Mouse (Mus musculus): ENCODE data around the gene Sntb2. TPM values are rescaled to one million over a fixed set of nuclear protein-coding genes. Genes with fewer than 3 reads are reported as not detected.
A peak's percentile ranks its signal among the peaks of the same experiment; 100 is the strongest.
"Not testable (repeated sequence)": the region's sequence is repeated elsewhere in the genome, so short reads cannot be mapped to it uniquely, and the experiment has no call there.

Gene Sntb2
- polyA plus RNA-seq, 1 experiment from 2014 or later, result 9.0 TPM

DNA sequence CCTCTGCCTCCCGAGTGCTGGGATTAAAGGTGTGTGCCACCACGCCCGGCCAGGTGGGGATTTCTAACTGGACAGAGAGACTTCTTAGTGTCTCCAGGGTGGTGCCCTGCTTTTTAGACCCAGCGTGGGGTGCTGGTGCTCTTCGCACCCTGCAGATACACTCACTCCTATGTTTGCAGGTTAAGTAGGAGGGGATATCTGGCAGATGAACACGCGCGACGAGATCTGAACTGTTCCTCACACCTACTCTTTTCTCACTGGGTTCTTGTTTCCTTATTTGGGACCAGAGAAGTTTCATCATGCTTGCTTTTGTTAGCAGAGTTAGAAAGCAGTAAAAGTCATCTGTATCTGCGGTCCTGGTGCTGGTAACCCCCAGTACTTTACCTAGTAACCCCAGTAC is 21.9 kb upstream of the Sntb2 start:
- Histone ChIP-seq H3K27me3 (no peaks in the 10 kb centered on the region), H3K4me3 (no peak overlapping the region), H3K9ac (replicated peaks) (no peak overlapping the region), H3K9me3 (no peaks in the 10 kb centered on the region), H3K36me3 (peaks cover 76% of the 10 kb centered on the region), H3K4me2 (replicated peaks) (no peak overlapping the region), H3K27ac (replicated peaks) (no peak overlapping the region), H3K4me1 (no peaks in the 10 kb centered on the region)
- 95% methylated on average over 10 of the region's 10 CpGs for WGBS
- no peak for ATAC-seq (ENCODE audit: low FRiP score, low read depth)

DNA sequence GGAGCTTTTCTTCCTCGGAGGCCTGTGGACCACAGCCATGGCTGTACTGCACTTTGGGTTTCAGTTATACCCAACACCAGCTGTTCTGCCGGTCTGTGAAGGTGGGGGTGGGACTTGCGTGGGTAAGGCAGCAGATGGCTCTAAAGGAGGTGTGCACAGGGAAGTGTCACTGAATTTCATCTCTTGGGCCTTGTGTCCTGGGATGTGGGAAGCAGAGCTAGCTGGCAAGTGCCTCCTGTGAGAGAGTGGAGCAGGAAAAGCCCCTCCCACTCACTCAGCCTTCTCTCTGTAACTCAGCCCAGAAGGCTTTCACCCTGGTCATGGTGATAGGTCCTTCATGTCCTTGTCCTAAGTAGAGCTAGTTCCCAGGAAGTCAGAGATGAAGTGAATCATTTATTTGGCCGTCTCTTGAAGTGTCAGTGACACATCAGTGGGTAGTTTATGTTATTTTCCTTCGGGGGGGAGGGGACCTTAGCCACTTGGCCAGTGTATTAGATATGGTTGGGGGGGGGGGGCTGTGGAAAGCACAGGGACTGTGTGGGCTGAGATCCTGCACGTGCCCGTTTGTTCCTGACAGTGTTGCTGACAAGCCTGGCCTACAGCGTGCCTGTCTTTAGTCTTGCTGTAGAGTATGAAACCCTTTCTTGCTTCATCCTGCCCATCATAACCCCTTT is 15.7 kb upstream of the Sntb2 start:
- H3K27ac ChIP-seq (replicated peaks), result no peak overlapping the region
- H3K9ac ChIP-seq (replicated peaks), result no peak overlapping the region
- H3K9me3 ChIP-seq, result no peaks in the 10 kb centered on the region
- H3K27me3 ChIP-seq, result no peaks in the 10 kb centered on the region
- H3K4me1 ChIP-seq, result no peaks in the 10 kb centered on the region
- no peak overlapping the region for H3K4me2 ChIP-seq (replicated peaks)
- 96% methylated on average over 8 of the region's 8 CpGs for WGBS
- ATAC-seq (ENCODE audit: low FRiP score, low read depth), result no peak
- H3K36me3 ChIP-seq, result peaks cover 73% of the 10 kb centered on the region
- no peak overlapping the region for H3K4me3 ChIP-seq

DNA sequence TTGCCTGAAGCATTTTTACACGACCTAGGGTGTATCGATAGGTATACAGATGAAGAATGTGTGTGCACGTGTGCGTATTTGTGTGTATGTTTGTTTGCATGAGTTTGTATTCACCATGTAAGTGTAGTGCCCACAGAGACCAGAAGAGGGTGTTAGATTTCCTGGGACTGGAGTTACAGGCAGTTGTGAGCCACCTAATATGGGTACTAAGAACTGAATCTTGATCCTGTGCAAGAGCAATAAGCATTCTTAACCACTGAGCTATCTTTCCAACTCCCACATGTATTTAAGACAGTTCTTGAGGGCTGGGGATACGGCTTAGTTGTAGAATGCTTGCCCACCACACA is 15.2 kb upstream of the Sntb2 start:
- WGBS, result 94% methylated on average over 5 of the region's 5 CpGs
- no peak overlapping the region for H3K27ac ChIP-seq (replicated peaks)
- no peaks in the 10 kb centered on the region for H3K27me3 ChIP-seq
- H3K4me1 ChIP-seq, result no peaks in the 10 kb centered on the region
- H3K9ac ChIP-seq (replicated peaks), result no peak overlapping the region
- no peak overlapping the region for H3K4me2 ChIP-seq (replicated peaks)
- peaks cover 68% of the 10 kb centered on the region for H3K36me3 ChIP-seq
- H3K4me3 ChIP-seq, result no peak overlapping the region
- ATAC-seq (ENCODE audit: low FRiP score, low read depth), result no peak
- H3K9me3 ChIP-seq, result no peaks in the 10 kb centered on the region

DNA sequence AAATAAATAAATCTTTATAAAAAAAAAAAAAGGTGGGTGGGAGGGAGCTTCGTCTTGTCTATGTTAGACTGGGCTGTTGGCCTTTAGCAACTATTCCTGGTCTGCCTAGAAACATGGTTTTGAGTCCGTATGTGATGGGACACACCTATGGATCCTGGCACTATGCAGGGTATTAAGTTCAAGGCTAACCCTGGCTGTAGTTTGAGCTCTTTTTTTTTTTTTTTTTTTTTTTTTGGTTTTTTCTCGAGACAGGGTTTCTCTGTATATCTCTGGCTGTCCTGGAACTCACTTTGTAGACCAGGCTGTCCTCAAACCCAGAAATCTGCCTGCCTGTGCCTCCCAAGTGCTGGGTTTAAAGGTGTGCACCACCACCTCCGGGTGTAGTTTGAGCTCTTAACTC is 11.5 kb upstream of the Sntb2 start:
- Histone ChIP-seq H3K9me3 (no peaks in the 10 kb centered on the region), H3K36me3 (peaks cover 31% of the 10 kb centered on the region), H3K27ac (replicated peaks) (no peak overlapping the region), H3K4me2 (replicated peaks) (no peak overlapping the region), H3K4me1 (no peaks in the 10 kb centered on the region), H3K27me3 (no peaks in the 10 kb centered on the region), H3K9ac (replicated peaks) (no peak overlapping the region), H3K4me3 (no peak overlapping the region)
- ATAC-seq (ENCODE audit: low FRiP score, low read depth), result no peak
- WGBS, result 88% methylated on average over 4 of the region's 4 CpGs

DNA sequence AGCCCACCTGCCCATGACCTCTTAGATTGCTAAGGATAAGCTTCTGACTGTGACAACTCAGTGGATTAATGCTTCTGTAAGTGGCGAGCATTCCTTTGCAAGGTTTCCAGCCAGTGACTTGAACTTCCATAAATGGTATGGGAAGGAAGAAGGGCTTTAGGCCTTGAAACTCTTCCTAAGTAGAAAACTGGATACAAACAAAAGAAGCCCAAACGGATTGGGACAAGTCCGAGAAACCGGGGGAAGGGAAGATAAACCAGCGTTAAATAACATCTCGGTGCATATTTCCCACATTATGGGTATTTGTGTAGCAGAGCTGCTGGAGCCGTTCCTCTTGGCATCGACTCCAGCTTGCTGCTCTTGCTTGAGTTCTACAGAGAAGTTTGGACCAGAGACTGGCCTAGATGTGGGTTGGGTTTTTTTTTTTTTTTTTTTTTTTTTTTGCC is 10.6 kb upstream of the Sntb2 start:
- Histone ChIP-seq H3K9ac (replicated peaks) (no peak overlapping the region), H3K27ac (replicated peaks) (no peak overlapping the region), H3K4me3 (no peak overlapping the region), H3K4me2 (replicated peaks) (no peak overlapping the region), H3K27me3 (no peaks in the 10 kb centered on the region), H3K36me3 (peaks cover 22% of the 10 kb centered on the region), H3K4me1 (no peaks in the 10 kb centered on the region), H3K9me3 (no peaks in the 10 kb centered on the region)
- no peak for ATAC-seq (ENCODE audit: low FRiP score, low read depth)
- WGBS, result 85% methylated on average over 8 of the region's 8 CpGs

DNA sequence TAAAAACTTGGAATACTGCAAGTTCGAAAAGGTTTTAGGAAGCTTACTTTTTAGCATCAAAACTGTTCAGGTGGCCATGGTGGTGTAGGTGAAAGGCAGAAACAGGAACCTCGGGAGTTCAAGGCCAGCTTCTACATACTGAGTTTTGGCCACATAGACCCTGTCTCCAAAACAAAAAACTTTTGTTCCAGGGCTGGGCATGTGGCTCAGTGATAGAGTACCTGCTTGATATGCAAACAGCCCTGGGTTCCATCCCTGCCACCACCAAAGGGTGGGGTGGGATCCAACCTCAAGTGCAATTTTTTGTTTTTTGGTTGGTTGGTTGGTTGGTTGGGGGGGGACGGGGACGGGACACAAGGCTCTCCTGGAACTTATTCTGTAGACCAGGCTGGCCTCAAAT is 10.1 kb upstream of the Sntb2 start:
- no peak for ATAC-seq (ENCODE audit: low FRiP score, low read depth)
- Histone ChIP-seq H3K36me3 (peaks cover 17% of the 10 kb centered on the region), H3K4me3 (no peak overlapping the region), H3K4me2 (replicated peaks) (no peak overlapping the region), H3K27me3 (no peaks in the 10 kb centered on the region), H3K9me3 (no peaks in the 10 kb centered on the region), H3K9ac (replicated peaks) (no peak overlapping the region), H3K4me1 (no peaks in the 10 kb centered on the region), H3K27ac (replicated peaks) (no peak overlapping the region)
- WGBS, result 93% methylated on average over 4 of the region's 4 CpGs

DNA sequence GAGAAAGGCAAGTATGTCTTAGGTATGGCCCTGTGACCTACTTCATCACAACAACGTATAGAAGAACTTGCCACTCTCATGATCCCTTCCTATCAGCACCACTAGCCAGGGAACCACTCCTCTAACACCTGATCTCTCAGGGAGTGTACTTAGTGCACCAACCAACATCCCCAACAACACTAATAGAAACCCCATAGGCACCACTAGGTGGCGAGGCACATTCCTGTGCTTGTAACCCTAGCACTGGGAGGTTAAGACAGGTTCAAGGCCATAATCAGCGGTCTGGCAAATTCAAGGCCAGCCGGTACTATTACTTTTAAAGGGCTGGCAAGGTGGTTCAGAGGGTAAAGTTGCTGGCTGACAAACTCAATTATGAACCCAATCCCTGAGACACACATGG is 8.3 kb upstream of the Sntb2 start:
- no peak for ATAC-seq (ENCODE audit: low FRiP score, low read depth)
- Histone ChIP-seq H3K27me3 (peaks cover 7% of the 10 kb centered on the region), H3K4me1 (peaks cover under 1% of the 10 kb centered on the region), H3K9ac (replicated peaks) (no peak overlapping the region), H3K9me3 (no peaks in the 10 kb centered on the region), H3K4me2 (replicated peaks) (no peak overlapping the region), H3K4me3 (no peak overlapping the region), H3K36me3 (peaks cover 11% of the 10 kb centered on the region), H3K27ac (replicated peaks) (no peak overlapping the region)
- 58% methylated on average over 4 of the region's 4 CpGs for WGBS

DNA sequence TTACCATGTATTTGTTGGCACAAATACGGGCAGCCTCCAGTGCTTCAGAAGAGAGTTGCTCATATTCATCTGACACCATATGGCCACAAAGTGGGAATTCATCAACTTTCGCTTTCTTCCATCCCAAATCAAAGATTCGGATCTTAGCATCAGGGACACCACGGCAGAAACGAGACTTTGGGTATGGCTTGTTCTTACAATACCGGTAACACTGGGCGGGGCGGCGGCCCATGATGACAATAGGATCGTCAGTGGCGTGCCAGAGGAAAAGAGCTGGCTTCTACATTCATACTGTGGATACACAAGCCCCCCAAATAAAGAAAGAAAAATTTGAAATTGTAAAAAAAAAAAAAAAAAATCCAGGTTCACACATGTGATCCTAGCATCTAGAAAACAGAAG is 7.4 kb upstream of the Sntb2 start:
- H3K4me1 ChIP-seq; H3K9ac ChIP-seq (replicated peaks): not testable (repeated sequence)
- WGBS, result 94% methylated on average over 11 of the region's 11 CpGs

DNA sequence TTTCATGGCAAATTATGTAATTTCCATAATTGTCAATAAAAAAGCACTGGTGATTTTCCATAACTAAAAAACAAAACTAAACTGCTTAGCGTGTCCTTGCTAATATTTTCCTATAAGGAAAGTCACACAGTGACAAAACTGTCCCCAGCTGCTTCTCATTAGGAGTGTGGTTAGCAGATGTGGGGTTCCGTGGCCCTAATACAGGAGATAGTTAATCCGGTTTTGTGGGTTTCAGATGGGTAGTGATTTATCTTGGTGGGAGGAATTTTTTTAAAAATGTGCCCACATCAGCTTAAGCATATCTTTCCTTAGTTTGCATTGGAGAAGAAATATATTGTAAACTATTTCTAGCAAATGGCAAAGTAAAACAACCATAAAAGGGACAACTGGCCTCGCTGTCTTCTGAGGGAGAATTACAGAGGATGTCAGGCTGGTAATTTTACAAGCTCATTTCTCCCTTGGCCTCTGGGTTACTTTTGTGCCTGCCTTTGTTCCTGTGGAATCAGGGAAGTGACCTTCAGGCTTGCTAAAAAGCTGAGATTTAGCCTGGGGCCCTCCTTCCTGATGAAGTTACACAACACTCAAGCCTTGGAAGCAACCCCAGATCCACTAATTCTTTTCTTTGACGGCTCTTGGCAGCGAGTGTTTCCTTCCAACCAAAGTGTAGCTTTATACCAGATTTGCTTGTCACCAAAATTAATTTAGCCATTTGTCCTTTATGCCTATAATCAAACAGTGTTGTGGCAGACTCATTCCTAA is 6.2 kb upstream of the Sntb2 start:
- Histone ChIP-seq H3K4me2 (replicated peaks) (no peak overlapping the region), H3K27me3 (peaks cover 20% of the 10 kb centered on the region), H3K27ac (replicated peaks) (no peak overlapping the region), H3K9me3 (no peaks in the 10 kb centered on the region), H3K4me3 (no peak overlapping the region), H3K4me1 (peaks cover 6% of the 10 kb centered on the region), H3K9ac (replicated peaks) (no peak overlapping the region), H3K36me3 (no peaks in the 10 kb centered on the region)
- no peak for ATAC-seq (ENCODE audit: low FRiP score, low read depth)
- WGBS, result 72% methylated on average over 6 of the region's 6 CpGs

More for the DNA sequence above, 7.4 kb upstream of the Sntb2 start:
- ATAC-seq (ENCODE audit: low FRiP score, low read depth); H3K36me3 ChIP-seq; H3K4me3 ChIP-seq; H3K27ac ChIP-seq (replicated peaks); H3K9me3 ChIP-seq; H3K4me2 ChIP-seq (replicated peaks): not testable (repeated sequence)
- H3K27me3 ChIP-seq, result peaks cover 12% of the 10 kb centered on the region

DNA sequence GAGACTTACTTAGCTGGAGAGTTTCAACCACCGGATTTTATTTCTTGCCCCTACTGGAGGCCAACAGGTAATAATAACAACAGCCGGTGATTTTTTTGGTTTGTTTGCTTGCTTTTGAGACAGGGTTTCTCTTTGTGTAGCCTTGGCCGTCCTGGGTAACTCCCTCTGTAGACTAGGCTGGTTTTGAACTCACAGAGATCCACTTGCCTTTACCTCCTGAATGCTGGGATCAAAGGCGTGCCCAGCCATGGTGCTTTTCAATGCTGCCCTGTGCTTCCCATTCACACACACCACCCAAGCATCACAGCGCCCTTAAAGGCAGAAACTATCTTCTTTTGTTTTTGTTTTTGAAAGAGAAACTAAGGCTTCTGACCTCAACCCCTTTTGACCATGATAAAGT is 5.6 kb upstream of the Sntb2 start:
- H3K36me3 ChIP-seq, result no peaks in the 10 kb centered on the region
- H3K4me1 ChIP-seq, result peaks cover 6% of the 10 kb centered on the region
- WGBS, result 82% methylated on average over 5 of the region's 5 CpGs
- no peak overlapping the region for H3K4me2 ChIP-seq (replicated peaks)
- H3K27me3 ChIP-seq, result peaks cover 22% of the 10 kb centered on the region
- H3K27ac ChIP-seq (replicated peaks), result no peak overlapping the region
- no peaks in the 10 kb centered on the region for H3K9me3 ChIP-seq
- no peak overlapping the region for H3K4me3 ChIP-seq
- no peak for ATAC-seq (ENCODE audit: low FRiP score, low read depth)
- no peak overlapping the region for H3K9ac ChIP-seq (replicated peaks)

DNA sequence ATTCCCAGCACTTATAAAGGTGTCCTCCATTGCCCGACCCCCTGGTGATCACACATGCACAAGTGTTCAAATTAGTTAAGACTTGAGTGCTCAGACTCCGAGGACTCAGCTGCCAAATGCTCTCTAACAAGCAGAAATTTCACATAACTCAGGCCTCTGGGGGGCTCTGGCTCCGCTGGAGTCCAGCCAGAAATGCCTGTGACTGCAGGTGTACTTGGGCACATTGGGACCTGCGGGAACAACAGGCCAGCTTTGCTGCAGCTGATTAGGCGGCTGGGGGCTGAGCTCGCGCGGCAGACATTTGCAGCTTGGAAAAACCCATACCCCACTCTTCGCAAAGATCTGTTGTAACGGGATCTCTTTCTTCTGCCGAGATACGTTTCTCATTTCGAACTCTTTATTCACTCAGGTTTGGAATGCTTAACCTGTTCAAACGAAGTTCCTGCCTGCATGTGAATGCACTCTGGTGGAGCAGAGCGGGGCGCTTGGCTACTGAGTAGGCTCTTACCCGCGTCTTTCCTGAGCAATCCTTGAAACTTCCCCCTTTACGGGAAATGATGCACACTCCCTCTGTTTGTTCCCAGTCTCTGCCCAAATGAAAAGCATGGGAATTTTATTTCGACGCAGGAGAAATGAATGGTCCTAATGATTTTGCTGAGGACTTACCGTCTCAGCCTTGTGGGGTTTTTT is 3.0 kb upstream of the Sntb2 start:
- Histone ChIP-seq H3K36me3 (no peaks in the 10 kb centered on the region), H3K27me3 (peaks cover 22% of the 10 kb centered on the region), H3K9me3 (no peaks in the 10 kb centered on the region), H3K4me3 (0 out of 2 replicates have a peak overlapping the region, but pooled peaks have one; percentile 14), H3K4me1 (peaks cover 18% of the 10 kb centered on the region), H3K9ac (replicated peaks) (peak overlapping the region; percentile 12; the same call in 1 of the 2 replicates), H3K4me2 (replicated peaks) (peak overlapping the region; percentile 44), H3K27ac (replicated peaks) (no peak overlapping the region)
- no peak for ATAC-seq (ENCODE audit: low FRiP score, low read depth)
- 15% methylated on average over 22 of the region's 22 CpGs for WGBS

DNA sequence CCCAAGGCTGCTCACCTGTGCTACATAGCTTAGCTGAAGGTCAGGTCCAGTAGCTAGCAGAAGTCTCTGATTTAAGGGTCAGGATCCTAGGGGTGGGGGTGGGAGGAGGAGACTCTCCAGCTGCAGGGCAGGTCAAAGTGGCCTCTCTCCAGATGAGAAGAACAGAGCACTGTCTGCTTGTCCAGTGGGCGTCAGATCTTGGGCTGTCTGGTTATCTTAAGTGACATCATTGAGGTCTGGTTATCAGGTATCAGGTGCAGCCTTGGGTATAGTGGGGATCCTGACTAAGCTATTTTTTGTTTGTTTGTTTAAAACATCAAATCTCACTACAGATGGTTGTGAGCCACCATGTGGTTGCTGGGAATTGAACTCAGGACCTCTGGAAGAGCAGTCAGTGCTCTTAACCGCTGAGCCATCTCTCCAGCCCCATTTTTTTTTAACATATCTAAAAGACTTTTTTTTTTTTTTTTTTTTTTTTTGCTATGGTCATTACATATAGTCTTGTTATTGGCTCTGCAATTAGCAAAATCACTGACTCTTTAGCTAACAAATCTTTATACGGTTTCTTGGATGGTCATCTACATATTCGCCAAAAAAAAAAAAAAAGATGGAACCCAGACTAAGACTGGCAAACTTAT is 1.9 kb upstream of the Sntb2 start:
- no peak for ATAC-seq (ENCODE audit: low FRiP score, low read depth)
- H3K9ac ChIP-seq (replicated peaks), result no peak overlapping the region
- 86% methylated on average over 4 of the region's 4 CpGs for WGBS
- no peak overlapping the region for H3K27ac ChIP-seq (replicated peaks)
- H3K27me3 ChIP-seq, result peaks cover 25% of the 10 kb centered on the region
- H3K4me3 ChIP-seq, result no peak overlapping the region
- no peaks in the 10 kb centered on the region for H3K36me3 ChIP-seq
- no peak overlapping the region for H3K4me2 ChIP-seq (replicated peaks)
- H3K4me1 ChIP-seq, result peaks cover 26% of the 10 kb centered on the region
- no peaks in the 10 kb centered on the region for H3K9me3 ChIP-seq

Measured in midbrain, embryonic 12.5 days (tissue).